Mouse (Mus musculus) forebrain, postnatal 0 days (tissue): ENCODE results near the gene Cplx2. TPM values are rescaled to one million over a fixed set of nuclear protein-coding genes. Genes with fewer than 3 reads are reported as not detected.

Experiments
- ATAC-seq: fragments of 200-750 bp; cut with Nextera tagmentation; 2 replicates; pipeline ENCODE4 v1.8.0; 2017; ENCODE audit warnings: mild to moderate bottlenecking, moderate library complexity
- DNase-seq: peaks from one replicate; pipeline ENCODE4 v3.0.0-alpha.2; 2015
- H3K27ac ChIP-seq: fragments of 300-500 bp; sonication (generic); 2 replicates; pipeline ENCODE4 v1.5.1; 2014; ENCODE audit warnings: low read depth, mild to moderate bottlenecking, antibody characterized with exemption, low read length, moderate library complexity, mixed read lengths
- H3K27me3 ChIP-seq: fragments of 300-500 bp; sonication (generic); 2 replicates; pipeline ENCODE4 v1.6.1; 2014; ENCODE audit warnings: mild to moderate bottlenecking, low read length, mixed read lengths; ENCODE audit not compliant: insufficient read depth
- H3K36me3 ChIP-seq: fragments of 300-500 bp; sonication (generic); 2 replicates; pipeline ENCODE4 v1.6.1; 2014; ENCODE audit warnings: mild to moderate bottlenecking, moderate library complexity; ENCODE audit not compliant: insufficient read depth
- H3K4me1 ChIP-seq: fragments of 300-500 bp; sonication (generic); 2 replicates; pipeline ENCODE4 v1.6.1; 2014; ENCODE audit warnings: antibody characterized with exemption; ENCODE audit not compliant: insufficient read depth
- H3K4me2 ChIP-seq: fragments of 300-500 bp; sonication (generic); 2 replicates; pipeline ENCODE4 v1.6.1; 2014; ENCODE audit warnings: low read depth, mild to moderate bottlenecking, moderate library complexity
- H3K4me3 ChIP-seq: fragments of 300-500 bp; sonication (generic); 2 replicates; pipeline ENCODE4 v1.5.1; 2014; ENCODE audit warnings: low read depth, low read length, mixed read lengths
- H3K9ac ChIP-seq: fragments of 300-500 bp; sonication (generic); 2 replicates; pipeline ENCODE4 v1.6.1; 2014; ENCODE audit warnings: mild to moderate bottlenecking
- H3K9me3 ChIP-seq: fragments of 300-500 bp; sonication (generic); 2 replicates; pipeline ENCODE4 v1.6.1; 2016; ENCODE audit warnings: low read length
- CTCF ChIP-seq: sonication (generic); IDR thresholded peaks from 2 replicates; pipeline ENCODE4 v1.5.1; 2016; ENCODE audit warnings: antibody characterized with exemption, control low read depth, low read depth
- WGBS: fragments of 180-500 bp; shearing (Covaris S2); extraction: QIAGEN DNeasy Blood & Tissue Kit; methylation state at CpG from one replicate; pipeline ENCODE4 v1.1.7; 2014; 5-methylcytosine and 5-hydroxymethylcytosine counted together
- polyA plus RNA-seq: library from polyadenylated mRNA; unstranded; fragments of >200 nt; fragmentation: Nextera tagmentation; extraction: Ambion mirVana; gene quantifications from 2 replicates; pipeline ENCODE4 v1.2.1, GENCODE M21; 2015
- total RNA-seq: library from RNA; depleted of rRNA; stranded (reverse); fragments of >200 nt; gene quantifications from 2 replicates; pipeline ENCODE4 v1.2.3, GENCODE M21; 2014; rRNA removed

Cplx2 gene
- total and polyA plus RNA-seq, 2 experiments from 2014 or later, result 49.8 to 102 TPM

- H3K36me3 ChIP-seq, result no peaks in the 10 kb centered on the region
- no peaks in the 10 kb centered on the region for H3K27me3 ChIP-seq
- no peak overlapping the region for H3K4me2 ChIP-seq
- no peak overlapping the region for H3K4me3 ChIP-seq
- WGBS, result 91% methylated on average over 12 of the region's 12 CpGs
- H3K9me3 ChIP-seq, result no peaks in the 10 kb centered on the region
- no peaks in the 10 kb centered on the region for H3K4me1 ChIP-seq
- ATAC-seq (no peak), DNase-seq (no peak)
- no peak for TF ChIP-seq CTCF
- no peak overlapping the region for H3K27ac ChIP-seq
- no peak overlapping the region for H3K9ac ChIP-seq
These were observed 49.1 kb downstream of the Cplx2 start for GRCm38 (mm10) chr13:54420226-54420625.

- Histone ChIP-seq H3K27ac (no peak overlapping the region), H3K36me3 (no peaks in the 10 kb centered on the region), H3K9ac (no peak overlapping the region), H3K27me3 (no peaks in the 10 kb centered on the region), H3K4me3 (no peak overlapping the region), H3K9me3 (no peaks in the 10 kb centered on the region), H3K4me1 (no peaks in the 10 kb centered on the region), H3K4me2 (no peak overlapping the region)
- 55% methylated on average over 2 of the region's 2 CpGs for WGBS
- TF ChIP-seq CTCF, result no peak
- peak; percentile 34 for DNase-seq
- peak; percentile 53 for ATAC-seq
These were observed 54.1 kb downstream of the Cplx2 start for GRCm38 (mm10) chr13:54425269-54425668.

GRCm38 (mm10) chr13:54426781-54427655, 55.9 kb downstream of the Cplx2 start:
- H3K27me3 ChIP-seq, result no peaks in the 10 kb centered on the region
- H3K27ac ChIP-seq, result no peak overlapping the region
- H3K4me1 ChIP-seq, result no peaks in the 10 kb centered on the region
- H3K4me3 ChIP-seq, result no peak overlapping the region
- no peak for TF ChIP-seq CTCF
- DNase-seq (no peak), ATAC-seq (no peak)
- H3K36me3 ChIP-seq, result no peaks in the 10 kb centered on the region
- H3K9ac ChIP-seq, result no peak overlapping the region
- H3K9me3 ChIP-seq, result no peaks in the 10 kb centered on the region
- no peak overlapping the region for H3K4me2 ChIP-seq
- WGBS, result 71% methylated on average over 10 of the region's 10 CpGs

DNA sequence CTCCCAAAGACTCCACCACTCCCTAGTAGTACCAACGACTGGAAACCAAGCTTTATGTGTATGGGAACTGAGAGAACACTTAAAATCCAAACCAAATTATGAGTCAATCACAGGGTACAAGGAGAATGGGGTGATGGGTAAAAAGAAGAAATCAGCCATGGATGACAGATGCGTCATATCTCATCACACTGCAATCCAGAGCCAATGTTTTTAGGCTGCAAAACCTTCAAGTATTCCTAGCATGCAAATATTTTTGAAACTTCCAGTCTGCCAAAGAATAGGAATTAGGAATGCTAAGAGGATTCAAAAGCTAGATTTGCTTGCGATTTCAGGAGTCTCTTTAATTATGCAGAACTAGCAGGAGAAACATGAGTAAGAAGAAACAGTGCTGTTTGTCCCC, 57.6 kb downstream of the Cplx2 start:
- Histone ChIP-seq H3K4me2 (no peak overlapping the region), H3K9me3 (no peaks in the 10 kb centered on the region), H3K36me3 (no peaks in the 10 kb centered on the region), H3K27ac (no peak overlapping the region), H3K9ac (no peak overlapping the region), H3K27me3 (no peaks in the 10 kb centered on the region), H3K4me3 (no peak overlapping the region), H3K4me1 (no peaks in the 10 kb centered on the region)
- DNase-seq (no peak), ATAC-seq (no peak)
- 66% methylated on average over 3 of the region's 3 CpGs for WGBS
- no peak for TF ChIP-seq CTCF

DNA sequence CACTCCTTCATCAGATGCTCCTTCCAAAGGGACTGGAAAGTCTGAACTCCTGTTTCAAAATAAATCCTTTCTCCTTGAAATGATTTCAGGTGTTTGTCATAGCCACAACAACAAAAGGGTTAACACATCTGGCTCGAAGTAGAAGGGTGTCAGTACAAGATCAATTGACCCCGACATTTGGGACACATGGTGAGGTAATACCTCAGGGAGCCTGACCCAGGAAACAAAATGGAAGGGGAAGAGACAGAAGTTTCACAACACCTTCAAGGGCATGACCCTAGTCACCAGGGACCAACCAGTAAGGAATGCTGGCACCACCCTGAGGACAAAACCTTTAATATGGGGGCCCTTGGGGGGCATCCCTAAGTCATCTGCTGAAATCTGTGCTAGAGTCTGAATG, 58.9 kb downstream of the Cplx2 start:
- no peak overlapping the region for H3K27ac ChIP-seq
- WGBS, result 68% methylated on average over 2 of the region's 2 CpGs
- H3K4me1 ChIP-seq, result no peaks in the 10 kb centered on the region
- ATAC-seq (no peak), DNase-seq (no peak)
- no peak overlapping the region for H3K4me3 ChIP-seq
- no peaks in the 10 kb centered on the region for H3K27me3 ChIP-seq
- no peaks in the 10 kb centered on the region for H3K36me3 ChIP-seq
- no peak overlapping the region for H3K9ac ChIP-seq
- no peak for TF ChIP-seq CTCF
- no peak overlapping the region for H3K4me2 ChIP-seq
- no peaks in the 10 kb centered on the region for H3K9me3 ChIP-seq

GRCm38 (mm10) chr13:54431161-54431560, 60.0 kb downstream of the Cplx2 start:
- Histone ChIP-seq H3K27ac (no peak overlapping the region), H3K9ac (no peak overlapping the region), H3K4me1 (no peaks in the 10 kb centered on the region), H3K27me3 (no peaks in the 10 kb centered on the region), H3K9me3 (no peaks in the 10 kb centered on the region), H3K36me3 (no peaks in the 10 kb centered on the region), H3K4me2 (no peak overlapping the region), H3K4me3 (no peak overlapping the region)
- ATAC-seq (no peak), DNase-seq (no peak)
- 84% methylated on average over 9 of the region's 9 CpGs for WGBS
- no peak for TF ChIP-seq CTCF

Other genes with a start within 250 kb of the Cplx2 start
- 2.2 and 2.5 TPM in 2 replicates for gene Hrh2, start 179.2 kb upstream of the Cplx2 start, total RNA-seq
- 0.80 and 1.3 TPM in 2 replicates for gene Hrh2, start 179.2 kb upstream of the Cplx2 start, polyA plus RNA-seq
- 51.5 and 57.0 TPM in 2 replicates for gene Thoc3, start 97.5 kb downstream of the Cplx2 start, total RNA-seq
- 102 and 108 TPM in 2 replicates for gene Thoc3, start 97.5 kb downstream of the Cplx2 start, polyA plus RNA-seq
- 21.2 and 21.7 TPM in 2 replicates for gene Simc1, start 132.4 kb downstream of the Cplx2 start, total RNA-seq
- 7.4 and 9.1 TPM in 2 replicates for gene Simc1, start 132.4 kb downstream of the Cplx2 start, polyA plus RNA-seq
- 184 and 216 TPM in 2 replicates for gene 4833439L19Rik, start 194.1 kb downstream of the Cplx2 start, total RNA-seq
- gene 4833439L19Rik, start 194.1 kb downstream of the Cplx2 start, polyA plus RNA-seq, result 235 and 263 TPM in 2 replicates
- 123 and 163 TPM in 2 replicates for gene Arl10, start 203.7 kb downstream of the Cplx2 start, total RNA-seq
- 58.3 and 69.5 TPM in 2 replicates for gene Arl10, start 203.7 kb downstream of the Cplx2 start, polyA plus RNA-seq
- 37.5 and 44.6 TPM in 2 replicates for gene Nop16, start 218.7 kb downstream of the Cplx2 start, total RNA-seq
- gene Nop16, start 218.7 kb downstream of the Cplx2 start, polyA plus RNA-seq, result 58.0 and 64.6 TPM in 2 replicates
- gene Higd2a, start 218.9 kb downstream of the Cplx2 start, total RNA-seq, result 110 and 148 TPM in 2 replicates
- 326 and 343 TPM in 2 replicates for gene Higd2a, start 218.9 kb downstream of the Cplx2 start, polyA plus RNA-seq
- 224 and 233 TPM in 2 replicates for gene Cltb, start 240.0 kb downstream of the Cplx2 start, total RNA-seq
- gene Cltb, start 240.0 kb downstream of the Cplx2 start, polyA plus RNA-seq, result 278 and 284 TPM in 2 replicates